Mouse (Mus musculus) CH12.LX (cell line): ENCODE data around the gene Tsg101.

Experiments used
- CTCF ChIP-seq, 2 experiments: IDR thresholded peaks in 1 of 2; conservative IDR thresholded peaks in 1 of 2; 2 replicates each; pipeline ENCODE4 v1.5.1; 2011 to 2012; ENCODE audit warnings: low read depth in 2 of 2, low read length in 2 of 2, improper control_type of control experiment in 1 of 2, inconsistent platforms in 1 of 2, mild to moderate bottlenecking in 1 of 2, moderate library complexity in 1 of 2
- JUN ChIP-seq: IDR thresholded peaks from 2 replicates; pipeline ENCODE4 v1.6.1; 2011; ENCODE audit warnings: low read depth, mild to moderate bottlenecking, low read length, improper control_type of control experiment, moderate library complexity; ENCODE audit not compliant: insufficient read depth
- KAT2A ChIP-seq: IDR thresholded peaks from 2 replicates; pipeline ENCODE4 v1.6.1; 2012; ENCODE audit warnings: low read length, improper control_type of control experiment, inconsistent platforms; ENCODE audit not compliant: insufficient replicate concordance
- MEF2A ChIP-seq: IDR thresholded peaks from 2 replicates; pipeline ENCODE4 v1.6.1; 2014; ENCODE audit warnings: low read depth, mild to moderate bottlenecking, inconsistent platforms, low read length, improper control_type of control experiment, borderline replicate concordance
- NRF1 ChIP-seq: IDR thresholded peaks from 2 replicates; pipeline ENCODE4 v1.6.1; 2014; ENCODE audit warnings: low read depth, mild to moderate bottlenecking, inconsistent platforms, low read length, improper control_type of control experiment, moderate library complexity
- POLR2A ChIP-seq: IDR thresholded peaks from 2 replicates; pipeline ENCODE4 v1.6.1; 2011; ENCODE audit warnings: low read depth, mild to moderate bottlenecking, improper control_type of control experiment, low read length
- RAD21 ChIP-seq: IDR thresholded peaks from 2 replicates; pipeline ENCODE4 v1.6.1; 2011; ENCODE audit warnings: low read depth, mild to moderate bottlenecking, low read length, improper control_type of control experiment, moderate library complexity
- TCF12 ChIP-seq: IDR thresholded peaks from 2 replicates; pipeline ENCODE4 v1.6.1; 2014; ENCODE audit warnings: low read depth, mild to moderate bottlenecking, inconsistent platforms, low read length, improper control_type of control experiment
- USF1 ChIP-seq: IDR thresholded peaks from 2 replicates; pipeline ENCODE4 v1.6.1; 2014; ENCODE audit warnings: low read depth, mild to moderate bottlenecking, inconsistent platforms, low read length, improper control_type of control experiment
- USF2 ChIP-seq: conservative IDR thresholded peaks from 2 replicates; pipeline ENCODE4 v1.6.1; 2011; ENCODE audit warnings: low read depth, low read length, improper control_type of control experiment
- ZC3H11A ChIP-seq: IDR thresholded peaks from 2 replicates; pipeline ENCODE4 v1.6.1; 2012; ENCODE audit warnings: low read depth, mild to moderate bottlenecking, inconsistent platforms, low read length, improper control_type of control experiment

DNA sequence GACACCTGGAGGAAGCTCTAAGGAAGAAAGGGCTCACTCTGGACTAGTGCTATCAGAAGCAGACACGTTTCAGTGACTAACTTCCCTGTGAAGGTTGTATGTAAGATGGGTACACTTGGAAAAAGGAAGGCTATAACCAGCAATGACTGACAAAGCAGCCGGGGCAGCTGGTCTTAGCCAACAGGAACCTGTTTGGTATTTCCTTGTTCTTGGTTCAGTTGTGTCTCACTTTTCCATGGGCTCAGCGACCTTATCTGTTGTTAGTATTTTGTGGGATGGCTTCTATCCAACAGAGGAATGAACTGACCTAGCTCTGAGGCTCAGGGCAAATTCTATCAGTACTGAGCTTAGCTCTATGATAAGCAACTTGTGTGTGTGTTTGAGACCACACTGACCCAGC lies 41.2 kb upstream of the Tsg101 start:
- no peak for TF ChIP-seq CTCF (conservative IDR thresholded peaks at IDR 0.05 in 1 of 2, IDR thresholded peaks at IDR 0.05 in 1 of 2; ENCODE audit: low read depth in 2 of 2, low read length in 2 of 2)
- no peak for TF ChIP-seq JUN
- TF ChIP-seq USF1 = no peak
- TF ChIP-seq MEF2A = no peak
- TF ChIP-seq USF2 = no peak
- no peak for TF ChIP-seq TCF12
- no peak for TF ChIP-seq POLR2A
- no peak for TF ChIP-seq NRF1
- TF ChIP-seq ZC3H11A = no peak
- no peak for TF ChIP-seq RAD21
- no peak for TF ChIP-seq KAT2A
